Mouse (Mus musculus) heart, postnatal 4 days (tissue): ENCODE measurements around the gene Rps27rt. TPM values are rescaled to one million over a fixed set of nuclear protein-coding genes. Genes with fewer than 3 reads are reported as not detected.
"Not testable (repeated sequence)": the region's sequence is repeated elsewhere in the genome, so short reads cannot be mapped to it uniquely, and the experiment has no call there.

Experiments used
- DNase-seq: peaks from one replicate; pipeline ENCODE4 v3.0.0; 2021
- total RNA-seq, 2 experiments: library from RNA; stranded (reverse); gene quantifications; 2 replicates each; pipeline ENCODE4 v1.2.3; 2021

The Rps27rt gene
- 10 to 100 TPM; 41.7 to 42.7 TPM for total RNA-seq

DNA sequence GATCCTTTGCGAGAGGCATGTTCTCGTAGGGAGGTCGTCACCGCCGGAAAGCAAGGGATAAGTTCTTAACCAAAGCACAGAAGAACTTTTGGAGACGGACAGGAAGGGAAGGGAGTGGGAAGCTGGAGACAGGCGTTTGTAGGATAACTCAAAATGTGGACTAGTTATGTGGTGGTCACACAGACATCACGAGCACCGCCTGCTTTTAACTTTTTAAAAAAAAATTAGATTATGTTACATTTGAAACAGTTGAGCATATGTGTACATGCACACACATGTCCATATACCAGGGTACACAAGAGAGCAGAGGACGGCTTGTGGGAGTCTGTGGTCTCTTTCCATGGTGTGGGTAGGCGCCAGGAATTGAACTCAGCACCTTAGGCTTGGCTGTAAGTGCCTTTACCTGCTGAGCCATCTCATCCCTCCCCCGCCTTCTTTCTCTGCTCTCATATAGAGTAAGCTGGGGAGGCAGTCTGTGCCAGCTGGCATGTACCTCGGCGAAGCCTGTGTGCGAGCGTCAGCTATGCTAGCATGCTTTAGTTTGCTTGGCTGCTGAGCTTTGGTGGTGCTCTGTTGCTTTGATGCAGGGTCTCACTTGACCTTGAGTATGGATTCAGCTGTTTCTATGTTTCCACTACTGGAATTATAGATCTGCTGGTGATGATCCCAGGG is at the start of gene Rps27rt:
Rps27rt (minus strand) TSS at position 51 of the 672 bp plus-strand sequence.
- DNase-seq, result no peak

DNA sequence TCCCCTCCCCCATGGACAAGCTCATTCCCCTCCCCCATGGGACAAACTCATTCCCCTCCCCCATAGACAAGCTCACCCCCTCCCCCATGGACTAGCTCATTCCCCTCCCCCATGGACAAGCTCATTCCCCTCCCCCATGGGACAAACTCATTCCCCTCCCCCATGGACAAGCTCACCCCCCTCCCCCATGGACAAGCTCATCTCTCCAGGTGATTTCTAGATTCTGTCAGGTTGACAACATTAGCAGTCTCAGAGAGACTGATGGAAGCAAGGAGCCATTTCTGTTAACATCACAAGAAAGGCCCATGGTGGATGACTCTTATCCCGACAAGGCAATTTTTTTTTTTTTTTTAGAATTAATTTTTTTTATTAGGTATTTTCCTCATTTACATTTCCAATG is 48.5 kb upstream of the Rps27rt start:
- DNase-seq, result not testable (repeated sequence)

DNA sequence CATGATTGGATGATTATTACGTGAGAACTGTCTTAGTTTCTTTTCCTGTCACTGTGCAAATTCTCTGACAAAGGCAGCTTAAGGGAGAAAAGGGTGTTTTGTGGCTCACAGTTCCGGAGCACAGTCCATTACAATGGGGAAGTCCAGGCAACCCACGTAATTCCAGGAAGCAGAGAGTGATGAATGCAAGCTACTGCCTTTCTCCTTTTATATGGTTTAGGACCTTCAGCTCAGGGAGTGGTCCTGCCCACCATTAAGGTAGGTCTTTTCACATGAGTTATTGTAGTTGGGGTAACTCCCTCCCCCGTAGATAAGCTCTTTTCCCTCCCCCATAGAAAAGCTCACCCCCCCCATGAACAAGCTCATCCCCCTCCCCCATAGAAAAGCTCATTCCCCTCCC is 48.0 kb upstream of the Rps27rt start:
- no peak for DNase-seq

DNA sequence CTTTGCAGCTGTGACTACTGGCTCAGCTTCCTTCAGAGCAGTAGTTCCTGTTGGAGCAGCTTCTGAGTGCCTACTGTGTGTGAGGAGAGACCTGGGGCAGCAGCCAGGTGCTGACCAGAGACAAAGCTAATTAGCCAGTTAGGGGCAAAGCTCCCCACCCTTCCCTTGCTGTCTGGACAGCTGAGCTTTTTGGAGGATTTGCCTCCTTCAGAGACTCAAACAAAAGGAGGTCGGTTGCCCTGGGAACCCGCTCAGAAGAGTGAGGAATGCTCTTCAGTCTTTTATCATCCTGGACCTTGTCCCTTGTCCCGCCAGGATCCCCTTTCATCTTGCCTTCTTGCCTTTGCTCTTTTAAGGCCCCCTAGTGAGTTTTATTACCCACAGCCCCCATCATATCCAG is 46.8 kb upstream of the Rps27rt start:
- no peak for DNase-seq

DNA sequence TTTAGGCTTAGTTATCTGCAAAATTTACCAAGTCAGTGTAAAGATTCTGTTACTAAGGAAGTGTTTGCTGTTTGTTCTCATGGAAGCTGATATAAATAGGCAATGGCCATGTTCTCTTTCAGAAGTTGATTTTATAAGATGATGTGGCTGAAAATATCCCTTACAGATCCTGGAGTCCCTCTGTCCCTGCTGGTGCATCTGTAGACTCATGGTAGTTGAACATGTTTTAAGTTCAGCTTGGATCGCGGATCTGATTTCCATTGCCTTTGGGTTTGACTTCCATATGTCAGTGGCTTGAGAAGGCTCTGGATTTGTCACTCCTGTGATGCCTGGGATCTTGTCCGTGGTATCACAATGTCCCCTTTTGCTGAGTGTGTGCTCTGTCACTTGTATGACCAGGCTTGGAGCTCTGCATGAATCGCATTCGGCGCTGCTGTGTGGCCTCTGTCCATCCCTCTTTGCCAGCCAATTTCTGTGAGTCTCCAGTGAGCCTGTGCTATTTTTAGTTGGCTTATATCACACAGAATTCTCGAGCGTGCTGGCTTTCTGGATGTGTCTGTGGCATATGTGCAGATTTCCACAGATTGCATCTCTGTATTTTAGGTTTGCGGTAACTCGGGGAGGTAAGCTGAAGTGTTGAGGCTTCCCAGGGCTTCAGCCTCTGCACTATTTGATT is 41.3 kb upstream of the Rps27rt start:
- peak; percentile 41 for DNase-seq

DNA sequence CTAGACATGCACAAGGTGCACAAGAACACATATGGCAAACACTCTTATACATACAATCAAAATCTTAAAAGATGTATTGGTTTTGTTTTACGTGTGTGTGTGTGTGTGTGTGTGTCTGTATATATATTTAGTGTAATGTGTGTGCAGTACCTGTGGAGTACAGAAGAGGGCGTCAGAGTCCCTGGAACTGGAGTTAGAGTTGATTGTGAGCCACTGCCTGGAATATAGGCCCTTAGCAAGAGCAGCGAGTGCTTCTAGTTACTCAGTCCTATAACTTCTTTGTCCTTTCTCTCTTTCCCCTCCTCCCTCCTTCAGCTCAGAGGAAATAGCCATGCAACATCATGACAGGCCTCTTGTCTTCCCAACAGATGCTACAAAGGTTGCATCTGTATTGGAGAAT is 40.6 kb upstream of the Rps27rt start:
- DNase-seq, result no peak

DNA sequence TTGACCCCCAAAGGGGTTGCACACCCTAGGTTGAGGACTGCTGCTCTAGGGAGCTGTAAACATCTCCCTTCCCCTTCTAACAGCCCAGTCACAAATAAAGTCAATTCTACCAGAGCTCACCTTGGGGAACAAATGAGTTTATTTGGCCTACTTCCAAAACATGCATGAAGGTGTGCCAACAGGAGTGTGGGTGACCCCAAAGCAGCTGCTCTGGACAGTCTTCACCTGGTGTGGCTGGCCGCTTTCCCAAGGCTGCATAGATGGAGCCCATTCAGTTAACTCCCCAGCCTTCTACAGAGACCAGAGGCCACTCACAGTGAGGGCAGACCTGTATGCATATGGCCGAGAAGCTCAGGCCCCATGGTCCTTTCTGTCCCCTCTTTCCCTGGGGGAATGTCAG is 38.9 kb upstream of the Rps27rt start:
- no peak for DNase-seq

DNA sequence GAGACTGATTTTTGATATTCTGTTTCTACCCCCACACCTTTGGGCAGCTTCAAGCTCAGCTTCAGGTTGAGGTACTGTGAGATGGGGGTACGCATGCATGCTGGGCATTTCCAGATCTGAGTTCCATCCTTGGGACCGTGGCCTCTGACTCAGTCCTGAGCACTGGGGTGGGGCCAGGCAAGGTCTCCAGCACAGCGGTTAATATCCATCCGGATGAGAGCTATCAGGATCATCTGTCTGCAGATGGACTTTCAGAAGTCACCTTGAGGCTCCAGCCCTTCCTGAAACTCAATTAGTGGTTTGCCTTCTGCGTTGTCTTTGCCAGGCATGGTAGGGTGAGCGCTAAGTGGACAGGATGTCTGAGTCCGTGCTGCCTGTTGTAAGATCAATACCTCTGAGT is 37.6 kb upstream of the Rps27rt start:
- no peak for DNase-seq

DNA sequence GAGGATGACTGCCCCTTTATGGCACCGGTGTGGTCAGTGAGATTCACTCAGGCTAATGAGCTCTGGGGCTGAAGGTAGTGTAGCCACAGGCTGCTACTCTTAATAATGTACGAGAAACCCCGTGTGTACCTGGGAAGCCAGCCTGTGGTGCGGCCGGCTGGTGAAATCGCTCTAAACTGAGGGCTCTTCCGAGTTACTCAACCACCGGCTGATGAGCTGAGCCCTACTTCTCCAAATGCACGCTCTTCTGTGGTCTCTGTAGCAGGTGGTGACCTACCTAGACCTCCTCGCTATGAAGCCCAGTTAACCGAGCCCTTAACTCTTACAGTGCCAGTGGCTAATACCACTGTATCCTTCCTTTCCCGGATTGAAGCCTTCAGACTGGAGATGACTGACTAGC is 29.8 kb upstream of the Rps27rt start:
- no peak for DNase-seq

DNA sequence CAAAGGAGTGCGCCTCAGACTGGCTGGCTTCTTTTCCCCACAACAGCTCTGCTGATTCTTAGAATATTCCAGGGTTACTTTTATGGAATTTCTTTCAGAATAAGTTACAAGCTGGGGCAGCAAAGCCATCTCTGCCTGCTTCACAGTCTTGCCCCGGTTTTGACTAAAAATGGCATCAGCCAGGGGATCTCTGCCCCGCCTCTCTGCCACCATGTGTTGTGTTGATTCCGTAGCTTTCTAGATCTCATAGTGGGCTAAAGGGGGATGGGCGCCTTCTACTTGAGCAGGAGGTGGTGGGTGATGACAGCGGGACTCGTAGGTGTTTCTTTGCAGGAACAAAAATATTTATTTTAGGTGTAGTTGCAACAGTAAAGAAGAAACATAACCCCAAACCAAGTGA is 25.7 kb upstream of the Rps27rt start:
- no peak for DNase-seq

DNA sequence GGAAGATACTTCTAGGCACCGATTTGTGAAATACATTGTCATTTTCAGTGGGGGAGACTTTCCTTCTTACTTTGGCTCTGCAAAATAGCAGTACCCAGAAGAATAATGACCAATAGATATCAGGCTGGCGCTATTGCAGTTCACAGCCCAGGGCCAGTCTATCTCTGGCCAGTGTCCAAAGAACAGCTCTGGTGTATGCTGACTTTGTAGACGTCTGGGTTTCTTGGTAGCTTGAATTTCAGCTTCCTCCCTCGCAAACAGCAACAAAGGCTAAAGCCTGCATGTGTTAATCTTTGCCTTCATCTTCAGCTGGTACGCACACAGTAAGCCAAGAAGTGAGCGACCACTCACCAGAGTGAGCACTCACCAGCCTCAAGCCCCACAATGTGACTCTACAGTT is 25.2 kb upstream of the Rps27rt start:
- DNase-seq, result no peak

DNA sequence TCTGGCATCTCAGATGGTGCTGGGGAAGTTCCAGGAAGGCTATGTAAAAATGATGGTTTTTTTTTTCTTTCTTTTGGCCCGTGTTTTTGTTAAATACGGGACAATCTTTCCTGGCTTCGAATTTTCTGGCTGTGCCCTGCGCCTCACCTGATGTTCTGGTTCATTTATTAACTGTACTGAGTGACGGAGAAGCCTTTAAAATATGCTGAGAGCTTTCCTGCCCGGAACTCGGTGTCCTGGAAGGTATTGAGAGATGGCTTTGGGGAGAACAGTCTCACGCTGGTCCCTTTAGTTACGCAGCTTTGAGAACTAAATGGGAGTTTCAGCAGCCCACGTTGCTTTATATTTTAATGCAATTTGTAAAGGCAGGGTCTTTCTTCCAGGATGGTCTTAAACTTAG is 22.9 kb upstream of the Rps27rt start:
- DNase-seq, result no peak

DNA sequence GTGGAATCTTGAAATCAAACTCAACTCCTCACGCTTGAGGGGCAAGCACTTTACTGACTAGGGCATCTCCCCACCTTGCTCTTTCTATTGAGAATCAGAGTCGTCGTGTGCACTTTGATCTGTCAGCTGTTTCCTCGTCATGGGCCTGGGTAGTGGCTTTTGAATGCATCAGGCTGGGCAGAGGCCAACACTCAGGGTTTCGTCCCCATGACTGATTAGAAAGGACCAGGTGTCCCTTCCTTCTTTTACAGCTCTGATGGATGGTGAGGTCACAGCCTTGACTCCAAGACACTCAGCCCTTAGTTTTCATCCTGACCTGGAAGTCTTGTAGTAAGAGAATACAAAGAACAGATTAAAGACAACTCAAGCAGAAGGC is 17.2 kb upstream of the Rps27rt start:
- DNase-seq, result no peak

DNA sequence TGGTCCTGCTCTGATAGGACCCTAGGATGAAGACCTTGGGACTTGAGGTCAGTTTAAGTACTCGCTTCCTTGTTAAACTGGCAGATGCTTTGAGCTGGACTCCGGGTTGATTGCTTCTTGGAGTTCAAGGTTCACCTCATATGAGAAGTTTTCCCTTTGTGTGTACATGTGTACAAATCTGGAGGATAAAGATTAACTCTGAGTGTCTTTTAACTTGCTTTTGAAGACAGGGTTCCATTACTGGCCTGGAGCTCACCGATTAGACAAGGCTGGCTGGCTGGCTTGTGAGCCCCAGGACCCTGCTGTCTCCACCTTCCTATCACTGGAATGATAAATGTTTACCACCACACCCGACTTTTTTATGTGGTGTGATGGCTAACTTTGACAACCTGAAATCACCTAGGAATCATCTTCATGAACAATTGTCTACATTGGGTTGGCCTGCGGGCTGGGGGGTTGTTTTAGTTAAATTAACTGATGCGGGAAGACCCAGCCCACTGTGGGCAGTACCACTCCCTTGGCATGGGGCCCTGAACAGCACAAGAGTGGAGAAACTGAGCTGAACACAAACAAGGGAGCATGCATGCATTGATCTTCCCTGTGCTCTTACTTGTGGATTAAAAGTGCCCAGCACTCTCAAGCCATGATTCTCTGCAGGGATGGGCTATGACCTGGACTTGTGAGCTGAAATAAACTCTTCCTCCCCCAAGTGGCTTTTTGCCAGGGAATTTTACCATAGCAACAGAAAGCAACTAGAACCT is 16.7 kb upstream of the Rps27rt start:
- DNase-seq, result no peak

DNA sequence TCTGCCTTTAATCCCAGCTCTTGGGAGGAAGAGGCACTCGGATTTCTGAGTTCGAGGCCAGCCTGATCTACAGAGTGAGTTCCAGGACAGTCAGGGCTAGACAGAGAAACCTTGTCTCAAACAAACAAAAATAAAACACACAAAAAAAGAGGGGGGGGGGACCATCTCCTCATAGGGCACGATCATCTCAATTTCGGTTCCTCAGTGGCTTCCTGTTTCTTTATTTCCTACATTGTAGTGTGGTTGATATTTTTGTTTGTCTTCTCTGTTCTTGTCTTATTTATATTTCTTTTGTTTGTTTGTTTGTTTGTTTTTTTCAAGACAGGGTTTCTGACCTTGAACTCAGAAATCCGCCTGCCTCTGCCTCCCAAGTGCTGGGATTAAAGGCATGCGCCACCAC is 13.9 kb upstream of the Rps27rt start:
- no peak for DNase-seq

DNA sequence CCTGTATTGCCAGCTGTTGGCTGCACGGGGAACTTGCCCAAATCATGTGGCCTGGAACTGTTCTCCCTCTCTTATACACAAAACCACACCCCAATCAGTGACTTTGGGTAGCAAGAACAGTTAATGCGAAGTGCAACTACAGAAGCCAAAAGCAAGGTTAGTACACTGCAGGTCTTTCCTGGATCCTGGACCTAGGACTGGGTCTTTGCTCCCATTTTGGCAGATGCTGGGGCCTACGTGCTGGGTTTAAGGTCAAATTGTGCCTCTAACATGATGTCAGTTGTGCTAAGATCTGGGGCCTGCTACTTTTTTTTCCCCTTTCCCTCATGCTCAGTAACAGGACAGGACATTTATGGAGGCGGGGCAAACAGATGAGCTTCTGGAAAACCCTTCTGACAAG is 13.2 kb upstream of the Rps27rt start:
- DNase-seq, result no peak

DNA sequence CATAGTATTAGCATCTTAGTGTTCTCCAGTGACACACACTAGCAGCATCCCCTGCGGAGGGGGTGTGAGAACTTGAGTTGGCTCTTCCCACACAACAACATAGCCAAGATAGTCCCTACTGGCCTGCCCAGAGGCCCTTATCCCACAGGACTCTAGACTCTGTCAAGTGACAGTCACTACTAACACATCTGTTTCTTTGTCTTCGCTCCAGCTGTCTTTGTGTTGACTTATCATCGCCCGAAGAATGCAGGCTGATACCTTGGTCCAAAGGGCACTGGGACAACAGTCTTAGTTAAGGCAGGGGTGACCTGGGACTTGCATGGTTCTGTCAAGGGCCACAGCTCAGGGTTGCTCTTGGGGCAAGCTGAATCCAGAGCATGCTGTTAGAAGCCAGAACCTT is 12.7 kb upstream of the Rps27rt start:
- DNase-seq, result no peak

DNA sequence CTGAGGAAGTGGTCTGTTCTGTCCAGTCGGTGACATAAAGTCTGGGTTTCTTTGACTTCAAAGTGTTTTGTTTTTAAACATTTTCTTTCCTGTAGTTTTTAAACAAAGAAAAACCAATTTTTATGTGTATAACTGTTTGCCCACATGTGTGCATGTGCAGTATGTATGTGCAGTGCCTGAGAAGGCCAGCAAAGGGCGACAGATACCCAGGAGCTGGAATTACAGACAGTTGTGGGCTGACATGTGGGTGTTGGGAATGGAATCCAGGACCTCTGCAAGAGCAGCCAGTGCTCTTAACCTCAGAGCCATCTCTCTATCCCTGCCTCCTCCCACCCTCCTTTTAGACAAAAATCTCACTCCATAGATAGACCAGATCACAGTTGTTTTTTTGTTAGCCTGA is 10.0 kb upstream of the Rps27rt start:
- DNase-seq, result no peak

DNA sequence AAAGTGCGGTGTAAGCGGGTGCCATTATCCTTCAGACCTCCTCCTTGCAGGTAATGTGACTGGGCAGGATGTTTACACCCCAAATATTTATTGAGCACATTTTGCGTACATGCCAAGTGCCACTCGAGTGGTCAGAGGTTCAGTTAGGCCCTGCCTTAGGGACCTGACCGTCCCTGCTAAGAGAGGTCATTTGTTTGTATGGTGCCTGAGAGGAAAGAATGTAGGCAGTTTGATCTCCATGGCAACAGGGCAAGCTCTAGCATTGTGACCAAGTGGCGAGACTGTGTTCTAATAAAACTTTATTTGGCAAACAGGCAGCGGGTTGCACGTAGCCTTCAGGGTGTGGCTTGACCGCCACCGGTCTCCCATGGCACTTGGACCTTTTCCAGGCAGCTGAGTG is 7.9 kb upstream of the Rps27rt start:
- DNase-seq, result no peak

DNA sequence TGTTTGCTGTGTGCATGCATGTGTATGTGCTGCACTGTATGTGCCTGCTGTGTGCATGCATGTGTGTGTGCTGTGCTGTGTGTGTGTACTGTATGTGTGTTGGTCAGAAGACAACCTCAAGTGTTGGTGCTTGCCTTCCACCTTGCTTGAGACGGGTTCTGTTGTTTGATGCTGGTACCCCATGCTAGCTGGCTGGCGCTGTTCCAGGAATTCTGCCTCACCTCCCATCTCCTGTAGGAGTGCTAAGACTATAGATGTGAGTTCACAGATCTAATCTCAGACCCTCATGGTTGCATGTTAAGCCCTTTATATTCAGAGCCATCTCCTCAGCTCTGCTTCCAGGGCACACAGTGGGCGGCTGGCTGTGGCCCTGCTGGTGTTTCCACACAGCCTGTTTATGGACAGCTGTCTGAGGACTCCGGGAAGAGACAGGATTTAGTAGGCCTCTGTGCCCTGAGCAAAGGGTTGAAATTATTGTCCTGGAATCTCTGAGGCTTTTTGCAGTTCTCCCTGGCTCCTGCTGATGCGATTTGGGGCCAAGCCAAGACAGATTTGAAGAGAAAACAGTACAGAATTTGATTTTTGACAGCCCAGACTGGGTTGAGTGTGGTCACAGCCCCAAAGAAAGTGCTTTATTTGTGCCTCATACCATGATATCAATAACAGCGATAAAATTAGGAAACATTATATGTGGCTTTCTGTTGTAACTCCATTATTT is 6.2 kb upstream of the Rps27rt start:
- no peak for DNase-seq

DNA sequence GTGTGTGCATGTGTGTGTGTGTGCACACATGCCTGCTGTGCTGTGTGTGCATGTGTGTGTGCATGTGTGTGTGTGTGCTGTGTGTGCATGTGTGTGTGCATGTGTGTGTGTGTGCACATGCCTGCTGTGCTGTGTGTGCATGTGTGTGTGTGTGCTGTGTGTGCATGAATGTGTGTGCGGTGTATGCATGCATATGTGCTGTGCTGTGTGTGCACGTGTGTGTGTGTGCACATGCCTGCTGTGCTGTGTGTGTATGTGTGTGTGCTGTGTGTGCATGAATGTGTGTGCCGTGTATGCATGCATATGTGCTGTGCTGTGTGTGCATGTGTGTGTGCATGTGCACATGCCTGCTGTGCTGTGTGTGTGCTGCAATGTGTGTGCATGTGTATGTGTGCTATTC is 5.5 kb upstream of the Rps27rt start:
- no peak for DNase-seq

DNA sequence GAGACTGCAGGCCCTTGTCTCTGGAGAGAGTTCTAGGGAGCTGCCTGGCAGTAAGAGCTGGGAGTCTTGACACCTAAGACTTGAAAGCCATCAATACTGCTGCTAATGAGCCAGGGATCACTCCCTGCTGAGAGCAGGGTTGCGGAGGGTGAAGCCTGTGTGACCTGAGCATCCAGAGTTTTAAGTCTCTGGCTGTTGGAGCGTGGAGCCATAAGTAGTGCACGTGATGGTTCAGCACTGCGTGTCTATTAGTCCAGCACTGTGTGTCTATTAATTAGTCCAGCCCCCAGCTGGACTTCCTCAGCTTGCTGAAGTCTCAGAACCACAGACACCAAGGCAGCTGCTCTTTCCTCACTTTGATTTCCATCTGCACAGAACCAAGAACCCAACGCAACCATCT is 3.8 kb upstream of the Rps27rt start:
- DNase-seq, result no peak

DNA sequence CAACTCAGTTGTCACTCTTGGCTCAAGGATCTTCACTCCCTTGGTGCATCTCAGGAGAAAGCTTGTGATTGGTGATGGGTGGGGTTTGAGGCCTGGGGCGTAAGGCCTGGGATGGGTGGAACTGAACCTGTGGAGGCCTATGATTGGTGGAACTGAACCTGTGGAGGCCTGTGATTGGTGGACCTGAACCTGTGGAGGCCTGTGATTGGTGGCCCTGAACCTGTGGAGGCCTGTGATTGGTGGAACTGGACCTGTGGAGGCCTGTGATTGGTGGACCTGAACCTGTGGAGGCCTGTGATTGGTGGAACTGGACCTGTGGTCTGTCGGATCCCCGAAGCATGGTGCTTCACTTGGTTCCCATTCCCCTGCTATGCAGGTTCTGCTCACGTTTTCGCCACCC is 3.2 kb upstream of the Rps27rt start:
- no peak for DNase-seq
